Mouse (Mus musculus): ENCODE results near the gene Mpig6b.

Gene Mpig6b

DNA sequence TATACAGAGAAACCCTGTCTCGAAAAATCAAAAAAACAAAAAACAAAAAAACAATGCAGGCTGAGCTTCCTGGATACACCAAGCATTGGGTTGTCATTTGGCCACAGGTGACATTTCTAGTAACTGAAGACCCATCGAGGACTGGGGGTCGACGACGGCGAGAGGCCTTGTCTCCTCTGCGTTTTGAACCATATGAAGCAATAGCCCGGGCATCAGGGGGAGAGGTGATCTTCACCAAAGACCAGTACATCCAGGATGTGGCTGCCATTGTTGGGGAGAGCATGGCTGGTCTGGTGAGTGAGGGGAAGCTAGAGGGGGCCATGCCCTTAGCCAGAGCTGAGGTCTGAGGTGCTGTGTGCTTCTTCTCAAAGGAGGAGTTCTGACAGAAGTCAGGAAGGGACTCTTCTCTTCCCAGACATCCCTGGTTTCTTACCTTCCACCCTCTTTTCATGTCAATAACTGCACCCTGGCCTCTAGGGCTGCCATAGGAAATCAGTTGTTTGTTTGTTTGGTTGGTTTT is 43.4 kb downstream of the Mpig6b start:
- no peak for ATAC-seq (ENCODE audit: insufficient number of reproducible peaks, low FRiP score, low TSS enrichment)

DNA sequence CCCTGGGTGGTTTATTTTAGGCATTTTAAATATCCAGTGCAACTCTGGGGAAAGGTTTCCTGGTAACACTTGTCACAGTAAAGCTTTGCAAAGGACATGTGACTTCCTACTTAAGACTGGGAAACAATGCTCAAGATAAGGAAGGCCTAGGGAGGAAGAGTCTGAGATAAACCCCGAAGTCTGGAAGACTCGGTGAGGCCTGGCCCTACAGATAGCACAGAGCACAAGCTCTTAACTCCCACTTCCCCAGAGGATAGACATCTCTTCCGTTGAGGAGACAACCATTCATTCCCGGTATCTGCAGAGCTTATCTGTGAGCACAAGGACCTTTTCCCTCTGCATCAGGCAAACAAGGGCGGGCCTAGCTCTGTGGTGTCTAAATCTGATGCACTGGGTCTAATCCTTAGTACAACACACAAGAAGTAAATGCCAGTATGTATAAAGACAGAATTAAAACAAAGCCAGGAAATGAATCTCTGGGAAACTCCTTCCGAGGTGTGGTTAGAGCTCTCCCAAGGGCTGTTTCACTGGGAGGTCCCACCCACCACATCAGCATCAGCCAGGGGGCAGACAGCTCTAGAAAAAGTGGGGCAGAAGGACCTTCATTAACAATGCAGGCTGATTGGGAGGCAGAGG is 44.0 kb downstream of the Mpig6b start:
- no peak for ATAC-seq (ENCODE audit: insufficient number of reproducible peaks, low FRiP score, low TSS enrichment)

DNA sequence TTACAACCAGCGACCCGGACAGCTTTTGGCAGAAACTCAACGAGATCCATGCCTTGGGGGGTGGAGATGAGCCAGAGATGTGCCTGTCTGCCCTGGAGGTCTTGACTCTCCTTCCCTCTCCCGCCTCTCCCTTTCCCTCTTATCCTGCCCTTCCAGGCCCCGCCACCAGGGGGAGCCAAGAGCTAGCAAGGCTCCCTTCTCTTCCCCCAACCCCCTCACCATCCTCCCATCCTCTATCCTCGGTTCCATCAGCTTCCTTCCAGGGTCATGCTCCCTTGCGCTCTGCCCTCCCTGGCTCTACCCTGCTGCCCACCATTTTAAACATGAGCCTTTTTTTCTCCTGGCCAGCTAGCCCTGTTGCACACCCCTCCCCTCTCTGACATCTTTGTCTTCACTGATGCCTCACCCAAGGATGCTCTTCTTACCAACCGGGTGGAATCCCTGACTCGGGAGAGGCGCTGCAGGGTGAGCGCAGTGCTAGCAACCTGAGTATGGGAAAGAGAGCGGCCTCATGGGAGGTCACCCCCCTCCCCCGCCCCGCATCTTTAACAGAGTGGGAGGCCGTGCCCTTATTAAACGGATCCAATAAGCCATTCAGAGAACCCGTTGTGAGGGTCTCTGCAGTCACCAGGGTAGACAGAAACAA is 44.7 kb downstream of the Mpig6b start:
- 0 out of 2 replicates have a peak, but pooled peaks have one; percentile 34 for ATAC-seq (ENCODE audit: insufficient number of reproducible peaks, low FRiP score, low TSS enrichment)

DNA sequence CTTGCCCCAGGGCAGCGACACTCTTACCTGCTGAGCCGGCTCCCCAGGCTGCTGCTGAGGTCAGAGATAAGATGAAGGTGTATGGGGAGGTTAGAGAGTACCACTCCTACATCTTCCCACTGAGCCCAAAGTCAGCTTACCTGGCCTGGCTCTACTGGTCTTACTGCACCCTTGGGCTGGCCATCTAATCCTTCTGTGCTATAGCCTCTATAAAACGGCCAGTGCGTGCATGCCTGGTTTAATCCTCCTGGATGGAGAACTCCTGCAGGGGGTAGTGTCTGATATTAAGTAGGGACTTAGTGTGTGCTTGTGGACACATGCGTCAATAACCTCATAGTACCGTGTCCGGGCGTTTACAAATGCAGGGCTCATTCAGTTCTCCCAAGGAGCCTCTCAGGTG is 45.4 kb downstream of the Mpig6b start:
- no peak for ATAC-seq (ENCODE audit: insufficient number of reproducible peaks, low FRiP score, low TSS enrichment)

DNA sequence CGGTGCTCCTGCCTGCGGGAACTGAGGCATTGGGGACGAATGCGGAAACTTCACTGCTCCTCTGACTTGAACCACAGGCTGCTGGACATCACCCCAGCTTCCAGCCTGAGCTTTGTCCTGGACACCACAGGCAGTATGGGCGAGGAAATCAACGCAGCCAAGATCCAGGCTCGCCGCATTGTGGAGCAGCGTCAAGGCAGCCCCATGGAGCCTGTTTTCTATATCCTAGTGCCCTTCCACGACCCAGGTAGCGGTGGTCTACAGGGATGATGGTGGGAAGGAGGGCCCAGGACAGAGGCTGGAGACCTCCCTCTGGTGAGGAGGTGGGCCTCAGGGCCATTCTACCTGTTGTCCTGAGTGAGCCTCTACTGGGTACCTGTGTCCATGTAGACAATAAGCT is 46.1 kb downstream of the Mpig6b start:
- no peak for ATAC-seq (ENCODE audit: insufficient number of reproducible peaks, low FRiP score, low TSS enrichment)

DNA sequence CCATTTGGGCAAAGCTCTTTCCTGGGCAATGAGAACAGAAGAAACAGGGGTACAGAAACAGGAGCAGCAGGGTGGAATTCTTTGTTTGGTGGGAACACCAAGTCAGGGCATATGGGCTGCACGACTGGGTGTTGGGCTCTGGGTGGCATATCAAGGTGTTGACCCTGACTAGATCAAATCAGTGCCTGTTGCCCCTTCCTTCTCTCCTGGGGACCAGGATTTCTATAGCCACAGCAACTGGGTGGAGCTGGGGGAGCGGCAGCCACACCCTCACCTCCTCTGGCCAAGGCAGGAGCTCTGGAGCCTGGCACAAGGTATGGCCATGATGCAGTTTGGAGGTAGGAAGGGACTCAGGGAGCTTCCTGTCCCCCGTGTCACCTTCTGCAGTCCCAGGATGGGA is 47.8 kb downstream of the Mpig6b start:
- ATAC-seq (ENCODE audit: insufficient number of reproducible peaks, low FRiP score, low TSS enrichment), result no peak

DNA sequence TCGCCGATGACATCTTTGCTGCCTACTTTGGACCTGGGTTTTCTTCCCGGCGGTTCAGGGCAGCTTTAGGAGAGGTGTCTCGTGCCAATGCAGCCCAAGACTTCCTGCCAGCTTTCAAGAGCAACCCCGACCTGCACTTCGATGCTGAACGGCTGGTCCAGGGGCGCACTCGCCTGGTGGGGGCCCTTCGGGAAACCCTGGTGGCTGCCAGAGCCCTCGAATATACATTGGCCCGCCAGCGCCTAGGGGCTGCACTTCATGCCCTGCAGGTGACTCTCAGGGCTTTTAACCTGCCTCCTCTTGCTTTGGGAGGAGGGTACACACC is 48.3 kb downstream of the Mpig6b start:
- no peak for ATAC-seq (ENCODE audit: insufficient number of reproducible peaks, low FRiP score, low TSS enrichment)

DNA sequence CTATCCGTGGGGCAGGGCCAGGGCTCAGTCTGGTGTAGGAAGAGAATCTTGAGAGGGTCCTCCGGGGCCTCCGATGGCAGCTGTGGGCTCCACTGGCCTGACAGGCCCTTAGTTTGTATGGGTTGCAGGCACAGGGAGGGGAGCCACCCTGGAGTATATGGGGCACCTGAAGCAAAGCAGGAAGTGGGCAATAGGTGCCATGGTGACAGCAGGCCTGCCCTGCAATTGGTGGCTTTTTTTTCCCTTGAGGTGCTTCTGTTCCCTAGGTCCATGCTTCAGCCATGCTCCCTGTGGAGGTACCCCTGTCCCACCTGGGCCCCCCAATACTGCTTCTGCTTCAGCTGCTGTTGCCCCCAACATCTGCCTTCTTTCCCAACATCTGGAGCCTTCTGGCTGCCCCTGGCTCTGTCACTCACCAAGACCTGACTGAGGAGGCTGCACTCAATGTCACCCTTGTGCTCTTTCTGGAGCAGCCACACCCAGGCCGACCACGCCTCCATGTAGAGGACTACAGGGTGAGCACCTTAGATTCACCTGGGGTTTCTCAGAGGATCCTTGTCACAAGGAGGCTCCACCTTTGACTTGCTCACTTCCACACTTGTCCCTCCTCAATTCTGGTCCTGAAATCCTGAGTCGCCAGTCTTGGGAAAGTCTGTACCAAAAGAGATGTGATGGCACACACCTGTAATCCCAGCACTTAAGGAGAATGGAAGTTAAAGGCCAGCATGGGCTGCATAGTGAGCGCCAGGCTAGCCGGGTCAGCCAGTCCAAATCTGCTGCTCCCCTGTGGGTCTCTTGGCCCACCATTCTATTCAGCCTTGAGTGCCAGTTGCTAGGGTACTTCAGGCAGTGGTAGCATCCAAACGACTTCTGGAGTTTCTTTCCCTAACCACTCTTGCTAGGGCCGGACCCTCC is 48.9 kb downstream of the Mpig6b start:
- ATAC-seq (ENCODE audit: insufficient number of reproducible peaks, low FRiP score, low TSS enrichment), result no peak

DNA sequence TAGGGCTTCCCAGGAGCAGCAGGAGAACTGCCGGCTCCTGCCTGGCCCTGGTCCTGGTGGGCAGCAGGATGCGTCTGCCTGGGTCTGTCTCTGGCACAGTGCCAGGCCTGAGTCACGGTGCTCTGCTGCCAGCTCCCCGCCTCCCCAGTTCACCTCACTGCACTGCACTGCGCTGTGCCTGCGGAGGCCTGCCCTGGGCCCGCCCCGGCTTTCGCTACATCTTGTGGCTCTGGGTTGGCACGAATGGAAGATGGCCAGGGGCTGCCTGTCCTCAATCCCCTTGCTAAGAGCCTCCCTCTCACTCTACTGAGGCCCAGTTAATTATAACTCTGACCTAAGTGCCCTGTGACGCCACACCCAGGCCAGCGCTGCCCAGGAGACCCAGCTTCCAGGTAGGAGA is 49.6 kb downstream of the Mpig6b start, which contains the start of gene Vwa7:
Vwa7 (plus strand) TSS at position 204 of the 400 bp plus-strand sequence.
- ATAC-seq (ENCODE audit: insufficient number of reproducible peaks, low FRiP score, low TSS enrichment), result 0 out of 2 replicates have a peak, but pooled peaks have one; percentile 17

DNA sequence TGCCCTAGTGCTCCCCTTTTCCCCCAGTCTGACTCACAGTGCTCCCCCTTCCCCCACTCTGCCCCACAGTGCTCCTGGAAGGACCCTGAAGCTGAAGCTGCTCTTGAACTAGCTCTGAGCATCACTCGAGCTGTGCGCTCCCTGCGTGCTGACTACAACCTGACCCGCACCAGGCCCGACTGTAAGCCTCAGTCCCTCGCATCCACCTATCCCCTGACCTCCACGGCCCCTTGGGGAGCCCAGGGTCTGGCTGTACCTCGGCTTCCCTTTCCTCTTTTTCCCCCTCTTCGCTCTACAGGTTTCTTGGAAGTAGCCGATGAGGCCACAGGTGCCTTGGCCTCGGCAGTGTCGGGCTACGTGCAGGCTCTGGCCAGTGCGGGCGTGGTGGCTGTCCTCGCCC is 50.7 kb downstream of the Mpig6b start:
- ATAC-seq (ENCODE audit: insufficient number of reproducible peaks, low FRiP score, low TSS enrichment), result no peak

DNA sequence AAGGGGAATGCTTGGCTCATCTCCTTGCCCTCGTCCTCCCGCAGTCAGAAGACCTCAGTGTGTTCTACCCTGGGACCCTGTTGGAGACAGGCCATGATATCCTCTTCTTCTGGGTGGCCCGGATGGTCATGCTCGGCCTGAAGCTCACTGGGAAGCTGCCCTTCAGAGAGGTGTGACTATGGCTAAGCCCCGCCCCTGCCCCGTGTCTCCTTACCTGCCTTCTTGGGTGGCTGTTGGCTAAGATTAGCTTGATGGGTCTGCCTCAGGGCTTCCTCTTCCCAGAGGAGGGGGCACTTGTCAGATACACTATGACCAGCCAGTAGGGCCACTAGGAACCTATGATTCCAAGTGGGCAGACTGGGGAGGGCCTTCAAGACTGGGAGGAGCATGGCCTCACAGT is 52.8 kb downstream of the Mpig6b start:
- ATAC-seq (ENCODE audit: insufficient number of reproducible peaks, low FRiP score, low TSS enrichment), result no peak
